Mouse (Mus musculus) kidney, adult 2 months (tissue): ENCODE results near the gene Celf2. TPM values are rescaled to one million over a fixed set of nuclear protein-coding genes. Genes with fewer than 3 reads are reported as not detected.

ENCODE experiments used
- DNase-seq: peaks from one replicate; pipeline ENCODE4 v3.0.0; 2021
- H3K27ac ChIP-seq: fragments of 200-500 bp; 2 replicates; pipeline ENCODE4 v1.5.1; 2012; ENCODE audit warnings: low read depth, low read length, control low read depth, inconsistent platforms; ENCODE audit not compliant: insufficient read depth
- H3K27me3 ChIP-seq: fragments of 200-500 bp; replicated peaks from 2 replicates; pipeline ENCODE4 v1.6.1; 2012; ENCODE audit warnings: mild to moderate bottlenecking, moderate library complexity, low read length, inconsistent platforms; ENCODE audit not compliant: control insufficient read depth, insufficient read depth
- H3K36me3 ChIP-seq: fragments of 200-500 bp; 2 replicates; pipeline ENCODE4 v1.6.1; 2012; ENCODE audit warnings: mild to moderate bottlenecking, moderate library complexity, low read length, inconsistent platforms; ENCODE audit not compliant: control insufficient read depth, insufficient read depth
- H3K4me1 ChIP-seq: fragments of 200-500 bp; 2 replicates; pipeline ENCODE4 v1.6.1; 2011; ENCODE audit warnings: low read length; ENCODE audit not compliant: control insufficient read depth, insufficient read depth
- H3K4me3 ChIP-seq: fragments of 200-500 bp; 2 replicates; pipeline ENCODE4 v1.5.1; 2011; ENCODE audit warnings: mild to moderate bottlenecking, low read depth, low read length, control low read depth; ENCODE audit not compliant: insufficient read depth
- CTCF ChIP-seq: fragments of 200-500 bp; conservative IDR thresholded peaks from 2 replicates; pipeline ENCODE4 v1.5.1; 2011; ENCODE audit warnings: low read depth, mild to moderate bottlenecking, control low read depth, low read length, moderate library complexity, mixed read lengths; ENCODE audit not compliant: insufficient read depth, insufficient read length
- POLR2A ChIP-seq: fragments of 200-500 bp; IDR thresholded peaks from one replicate; pipeline ENCODE4 v1.6.1; 2011; ENCODE audit warnings: low read depth, low read length, control low read depth
- WGBS: fragments of 180-500 bp; shearing (Covaris S2); methylation state at CpG from one replicate; pipeline ENCODE4 v1.1.7; 2018; 5-methylcytosine and 5-hydroxymethylcytosine counted together
- polyA plus RNA-seq: library from polyadenylated mRNA; depleted of rRNA; stranded (reverse); fragments of >200 nt; gene quantifications from 2 replicates; pipeline ENCODE4 v1.2.3, GENCODE M21; 2012

Celf2 gene
- polyA plus RNA-seq, 1 experiment: 11.5 TPM

GRCm38 (mm10) chr2:7482062-7482461 is 27.3 kb downstream of the Celf2 start:
- no peak for TF ChIP-seq POLR2A
- TF ChIP-seq CTCF: no peak
- no peaks in the 10 kb centered on the region for H3K27me3 ChIP-seq
- WGBS: 73% methylated on average over 4 of the region's 4 CpGs
- DNase-seq: no peak
- no peaks in the 10 kb centered on the region for H3K4me1 ChIP-seq
- H3K36me3 ChIP-seq: no peaks in the 10 kb centered on the region
- H3K27ac ChIP-seq: no peak overlapping the region
- no peak overlapping the region for H3K4me3 ChIP-seq

GRCm38 (mm10) chr2:7460329-7461056 is 48.9 kb downstream of the Celf2 start:
- Histone ChIP-seq H3K4me1 (no peaks in the 10 kb centered on the region), H3K27me3 (no peaks in the 10 kb centered on the region), H3K36me3 (no peaks in the 10 kb centered on the region), H3K27ac (no peak overlapping the region), H3K4me3 (no peak overlapping the region)
- TF ChIP-seq CTCF: no peak
- no peak for TF ChIP-seq POLR2A
- 72% methylated on average over 5 of the region's 5 CpGs for WGBS
- DNase-seq: no peak

- no peak for DNase-seq
- Histone ChIP-seq H3K27ac (no peak overlapping the region), H3K27me3 (no peaks in the 10 kb centered on the region), H3K4me1 (no peaks in the 10 kb centered on the region), H3K4me3 (no peak overlapping the region), H3K36me3 (no peaks in the 10 kb centered on the region)
- WGBS: 77% methylated on average over 8 of the region's 8 CpGs
- TF ChIP-seq CTCF: no peak
- TF ChIP-seq POLR2A: no peak
These were observed 70.6 kb downstream of the Celf2 start for GRCm38 (mm10) chr2:7438721-7439282.

DNA sequence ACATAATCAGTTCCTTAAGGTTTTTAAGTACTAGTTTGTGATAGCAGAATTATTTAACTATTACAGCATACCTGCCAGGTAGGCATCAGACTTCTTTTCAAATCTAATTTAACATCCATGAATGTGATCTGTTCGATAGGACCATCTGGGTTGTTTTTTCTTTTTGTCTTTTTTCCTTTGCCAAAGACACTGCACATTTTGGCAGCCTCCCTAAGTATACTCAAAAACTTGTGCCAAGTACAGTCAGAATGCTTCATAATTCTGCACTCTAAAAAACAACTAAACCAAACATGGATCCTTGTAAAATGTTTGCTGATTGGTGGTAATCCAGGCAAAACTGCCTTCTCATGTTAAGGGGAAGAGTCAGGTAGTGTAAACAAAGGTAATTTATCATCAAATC is 82.9 kb downstream of the Celf2 start:
- Histone ChIP-seq H3K27me3 (no peaks in the 10 kb centered on the region), H3K27ac (no peak overlapping the region), H3K4me1 (no peaks in the 10 kb centered on the region), H3K4me3 (no peak overlapping the region), H3K36me3 (no peaks in the 10 kb centered on the region)
- DNase-seq: no peak
- TF ChIP-seq POLR2A (no peak), CTCF (no peak)
- WGBS: 67% methylated on average over 1 of the region's 1 CpGs

GRCm38 (mm10) chr2:7400530-7400929 is 108.8 kb downstream of the Celf2 start:
- H3K36me3 ChIP-seq: no peaks in the 10 kb centered on the region
- TF ChIP-seq CTCF (no peak), POLR2A (no peak)
- H3K4me3 ChIP-seq: no peak overlapping the region
- 66% methylated on average over 3 of the region's 3 CpGs for WGBS
- H3K4me1 ChIP-seq: no peaks in the 10 kb centered on the region
- H3K27me3 ChIP-seq: no peaks in the 10 kb centered on the region
- H3K27ac ChIP-seq: no peak overlapping the region
- DNase-seq: no peak

DNA sequence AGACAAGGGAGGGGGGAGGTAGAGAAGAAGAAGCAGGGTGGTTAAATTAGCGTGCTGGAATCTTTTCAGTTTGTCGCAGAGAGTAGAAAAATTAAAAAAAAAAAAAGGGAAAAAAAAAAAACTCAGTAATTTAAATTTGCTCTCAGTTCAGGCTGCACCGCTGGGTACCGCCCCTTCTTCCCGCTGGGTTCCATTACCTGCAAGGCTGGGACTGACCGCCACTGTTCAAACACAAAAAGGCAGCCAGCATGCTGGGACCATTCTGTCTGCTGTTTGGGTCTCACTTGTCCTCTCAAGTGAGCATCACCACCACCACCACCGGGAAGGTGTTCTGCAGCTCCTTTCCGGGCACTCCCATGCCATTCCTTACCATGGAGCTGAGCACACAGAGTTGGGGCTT is 113.4 kb downstream of the Celf2 start:
- no peaks in the 10 kb centered on the region for H3K36me3 ChIP-seq
- TF ChIP-seq CTCF: no peak
- TF ChIP-seq POLR2A: no peak
- H3K4me1 ChIP-seq: no peaks in the 10 kb centered on the region
- no peak for DNase-seq
- no peak overlapping the region for H3K27ac ChIP-seq
- no peaks in the 10 kb centered on the region for H3K27me3 ChIP-seq
- 53% methylated on average over 8 of the region's 8 CpGs for WGBS
- H3K4me3 ChIP-seq: no peak overlapping the region

- H3K27me3 ChIP-seq: no peaks in the 10 kb centered on the region
- no peak overlapping the region for H3K27ac ChIP-seq
- H3K4me3 ChIP-seq: no peak overlapping the region
- TF ChIP-seq POLR2A: no peak
- no peak for TF ChIP-seq CTCF
- no peaks in the 10 kb centered on the region for H3K36me3 ChIP-seq
- no peaks in the 10 kb centered on the region for H3K4me1 ChIP-seq
- no peak for DNase-seq
- 70% methylated on average over 7 of the region's 7 CpGs for whole genome bisulfite sequencing
These were observed 113.9 kb downstream of the Celf2 start for GRCm38 (mm10) chr2:7395473-7395872.
